Mouse (Mus musculus) megakaryocyte, adult 5-6 weeks (primary cell): ENCODE results near the gene Sned1. TPM values are rescaled to one million over a fixed set of nuclear protein-coding genes. Genes with fewer than 3 reads are reported as not detected.
A peak's percentile ranks its signal among the peaks of the same experiment; 100 is the strongest.

Experiments
- ATAC-seq: 2 replicates; pipeline ENCODE4 v1.8.0; 2016; ENCODE audit warnings: mild to moderate bottlenecking, inconsistent platforms; ENCODE audit not compliant: poor library complexity, severe bottlenecking
- total RNA-seq, 2 experiments: library from RNA; stranded (forward) in 1 of 2; stranded (reverse) in 1 of 2; fragments of 153-499, 151-499 nt in 1 of 2; fragments of 221-1000, 200-1000 nt in 1 of 2; gene quantifications; 2 replicates each; pipeline versions ENCODE4 v1.2.3 to v1.2.4; 2015 to 2017

Sned1 gene
- total RNA-seq, 2 experiments from 2014 or later: 0.49 to 1.3 TPM

DNA sequence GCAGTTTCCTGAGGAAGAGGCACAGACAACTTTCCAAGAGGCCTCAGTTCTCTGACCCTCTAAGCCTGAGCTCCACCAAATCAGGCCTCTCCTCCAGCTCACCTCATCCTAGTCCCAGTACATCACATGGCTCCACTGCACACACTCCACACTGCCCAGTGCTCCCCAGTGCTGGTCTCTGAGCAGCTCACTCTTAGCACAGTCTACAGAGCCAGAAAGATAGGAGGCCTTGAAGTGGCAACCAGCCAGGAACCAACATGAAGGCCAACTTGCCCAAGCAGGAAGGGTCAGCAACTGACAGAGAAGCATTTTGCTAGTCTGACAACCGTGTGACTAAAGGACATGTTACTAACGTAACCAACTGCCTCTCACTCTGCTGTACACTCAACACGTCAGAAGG lies 64.9 kb downstream of the Sned1 start:
- ATAC-seq: no peak

DNA sequence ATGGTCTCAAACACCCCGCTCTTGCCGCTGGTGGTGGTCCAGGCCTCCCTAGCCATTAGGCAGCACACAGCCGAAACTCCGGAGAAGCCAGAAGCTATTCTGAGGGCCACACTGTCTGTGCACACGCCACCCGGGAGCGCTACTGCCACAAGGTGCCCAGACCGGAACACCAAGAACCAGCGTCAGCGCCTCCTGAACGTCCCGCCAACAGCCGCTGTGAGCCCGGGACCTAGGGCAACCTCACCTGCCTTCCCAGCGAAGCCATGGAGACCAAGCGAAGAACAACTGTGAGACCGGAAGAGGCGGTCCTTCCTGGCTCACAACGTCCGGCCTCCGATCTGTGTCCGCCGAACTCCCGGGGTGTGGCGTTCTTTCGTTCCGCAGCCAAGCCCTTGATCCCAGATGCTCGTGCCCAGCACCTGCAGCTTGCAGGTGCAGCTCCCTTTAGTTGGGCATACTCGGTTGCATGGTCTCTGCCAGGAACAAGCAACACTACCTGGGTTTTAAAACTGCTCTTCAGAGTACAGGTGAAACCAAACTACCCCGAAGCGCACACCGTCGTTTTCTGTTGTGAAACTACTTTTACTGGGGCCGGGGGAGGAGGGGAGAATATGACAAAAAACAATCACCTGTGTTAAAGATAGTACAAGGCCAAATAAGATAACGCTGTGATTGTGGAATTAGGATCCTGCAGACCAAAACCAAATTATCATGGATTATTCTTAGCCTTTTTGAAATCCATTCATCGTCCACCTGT lies 70.1 kb downstream of the Sned1 start, which contains the start of gene Mterf4:
TSS of gene Mterf4 (minus strand) at position 335 of the 757 bp plus-strand sequence.
- ATAC-seq: peak; percentile 100

DNA sequence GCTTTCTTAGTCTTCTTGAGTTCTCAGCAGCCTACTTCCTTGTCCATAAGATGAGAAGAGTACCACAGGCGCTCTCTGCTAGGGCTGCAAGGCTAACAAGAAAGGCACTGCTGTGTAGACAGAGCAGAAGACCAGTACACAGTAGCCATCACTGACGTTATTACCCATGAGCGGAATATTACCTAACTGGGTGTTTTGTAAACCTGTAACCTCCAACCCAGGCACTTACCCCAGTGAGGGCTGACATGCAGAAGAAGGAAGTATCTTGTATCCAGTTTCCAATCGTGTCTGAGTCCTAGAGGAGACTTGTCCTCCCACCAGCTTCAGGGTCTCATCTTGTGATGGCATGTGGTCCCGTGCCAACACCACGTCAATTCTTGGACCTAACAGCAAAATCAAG lies 88.3 kb downstream of the Sned1 start:
- ATAC-seq: peak; percentile 95

DNA sequence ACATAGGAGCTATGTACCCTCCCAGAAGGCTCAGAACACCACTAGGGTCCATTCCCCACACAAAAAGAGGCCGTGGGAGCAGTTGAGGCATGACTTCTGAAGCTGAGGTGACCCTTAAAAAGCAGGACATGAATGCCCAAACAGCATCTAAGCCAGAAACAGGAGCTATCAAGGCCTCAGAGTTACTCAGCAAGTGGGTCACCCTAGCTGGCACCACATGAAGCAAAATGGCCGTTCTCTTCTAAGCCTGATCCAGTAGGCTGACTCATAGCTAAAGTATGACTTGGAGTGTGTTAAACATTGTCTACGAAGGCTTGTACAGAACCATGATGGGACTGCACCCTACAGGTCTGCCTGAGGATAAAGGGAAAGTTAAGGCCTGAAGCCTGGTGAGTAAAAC lies 90.8 kb downstream of the Sned1 start:
- no peak for ATAC-seq

DNA sequence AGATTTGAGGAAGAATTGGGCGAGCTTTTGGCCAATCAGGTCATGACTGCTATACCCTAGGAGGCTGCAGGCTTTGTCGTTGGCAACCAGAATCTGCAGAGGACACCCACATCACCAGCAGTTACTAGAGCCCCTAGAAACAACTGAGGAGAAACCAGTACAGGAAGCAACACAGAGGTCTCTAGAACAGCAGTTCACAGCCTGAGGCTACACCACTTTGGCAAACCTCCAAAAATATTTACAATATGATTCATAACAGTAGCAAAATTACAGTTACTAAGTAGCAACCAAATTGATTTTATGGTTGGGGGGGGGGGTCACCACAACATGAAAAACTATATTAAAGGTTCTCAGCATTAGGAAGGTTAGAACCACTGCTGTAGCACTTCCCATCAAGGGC lies 99.0 kb downstream of the Sned1 start:
- no peak for ATAC-seq

DNA sequence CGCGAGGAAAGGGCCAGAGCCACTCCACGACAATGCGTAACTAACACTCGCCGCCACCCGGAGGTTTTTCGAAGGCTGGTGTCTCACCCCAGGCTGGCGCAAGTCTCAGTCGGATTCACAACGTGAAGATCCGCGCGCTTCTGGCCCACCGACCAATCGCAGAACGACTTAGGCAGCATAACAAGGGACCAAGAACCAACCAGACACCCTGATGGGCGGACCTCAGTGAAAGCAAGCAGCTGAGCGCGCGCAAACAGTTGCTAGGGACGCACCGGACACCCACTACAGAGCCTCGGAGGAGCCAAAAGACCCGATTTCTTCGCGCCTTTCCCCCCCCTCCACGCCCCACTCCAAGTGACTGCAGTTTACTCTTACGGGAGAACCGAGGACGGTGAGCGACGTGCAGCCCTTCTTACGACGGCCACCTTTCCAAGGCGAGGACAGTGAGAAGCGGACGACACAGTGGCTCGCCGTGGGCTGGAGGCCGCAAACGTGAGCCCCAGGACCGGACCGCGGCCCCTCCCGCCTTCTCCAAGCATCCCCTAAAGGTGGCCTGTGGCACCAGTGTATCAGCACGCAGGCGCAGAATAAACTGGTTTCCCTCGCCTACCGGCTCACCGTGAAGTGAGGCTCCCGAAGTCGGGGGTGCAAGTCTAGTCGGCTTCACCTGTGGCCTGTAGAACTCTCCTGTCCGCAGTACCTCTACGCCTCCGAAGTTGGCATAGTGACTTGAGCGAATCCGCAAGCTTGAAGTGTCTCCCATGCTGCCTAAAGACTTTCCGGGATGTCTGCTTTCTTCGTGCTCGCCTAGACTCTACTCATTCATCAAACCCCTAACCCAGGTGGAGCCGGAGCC lies 107.2 kb downstream of the Sned1 start, which contains the start of the genes Ppp1r7 and Pask:
TSS of gene Ppp1r7 (plus strand) at position 207 of the 856 bp plus-strand sequence.
TSS of gene Pask (minus strand) at position 835 of the 856 bp plus-strand sequence.
- peak; percentile 87 for ATAC-seq

DNA sequence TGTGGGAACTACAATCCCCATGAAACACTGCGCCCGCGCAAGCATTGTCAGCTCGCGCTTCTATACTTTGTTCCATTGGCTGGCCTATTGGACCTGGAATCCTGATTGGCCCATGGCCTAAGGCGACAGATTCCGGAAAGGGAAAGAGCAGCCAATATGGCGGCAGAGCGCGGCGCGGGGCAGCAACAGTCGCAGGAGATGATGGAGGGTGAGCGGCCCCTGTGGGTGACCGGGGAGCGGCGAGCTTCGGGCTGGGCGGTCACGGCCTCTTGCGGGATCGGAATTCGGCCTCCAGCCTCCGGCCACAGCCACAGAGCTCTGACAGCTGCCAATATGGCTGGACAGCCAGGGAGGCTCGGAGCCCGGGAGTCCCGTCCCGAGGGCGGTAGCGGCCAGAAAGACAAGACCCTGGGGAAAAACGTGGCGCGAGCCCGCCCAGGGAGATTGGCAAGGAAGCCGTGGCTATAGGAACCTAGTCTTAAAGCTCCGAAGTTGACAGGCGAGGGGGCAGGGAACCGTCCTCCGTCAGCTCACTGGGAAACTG lies 107.9 kb downstream of the Sned1 start:
- ATAC-seq: peak; percentile 87

DNA sequence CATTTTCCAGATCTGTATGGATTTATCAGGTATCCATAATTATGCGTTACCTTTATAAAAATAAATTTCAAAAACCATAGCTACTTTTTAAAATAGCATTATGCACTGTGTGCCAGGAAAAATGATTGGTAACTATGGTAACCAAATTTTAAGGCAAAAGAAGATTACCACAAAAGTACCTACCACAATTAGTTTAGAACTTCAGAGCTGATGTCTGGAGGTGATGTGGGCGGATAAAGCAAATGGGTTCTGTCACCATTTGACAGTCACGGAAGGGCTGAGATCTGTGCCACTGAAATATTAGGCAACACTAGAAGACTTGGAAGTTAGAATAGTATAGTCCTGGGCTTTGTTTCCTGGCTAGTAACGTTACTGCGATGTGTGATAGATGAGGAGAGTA lies 111.5 kb downstream of the Sned1 start:
- no peak for ATAC-seq

DNA sequence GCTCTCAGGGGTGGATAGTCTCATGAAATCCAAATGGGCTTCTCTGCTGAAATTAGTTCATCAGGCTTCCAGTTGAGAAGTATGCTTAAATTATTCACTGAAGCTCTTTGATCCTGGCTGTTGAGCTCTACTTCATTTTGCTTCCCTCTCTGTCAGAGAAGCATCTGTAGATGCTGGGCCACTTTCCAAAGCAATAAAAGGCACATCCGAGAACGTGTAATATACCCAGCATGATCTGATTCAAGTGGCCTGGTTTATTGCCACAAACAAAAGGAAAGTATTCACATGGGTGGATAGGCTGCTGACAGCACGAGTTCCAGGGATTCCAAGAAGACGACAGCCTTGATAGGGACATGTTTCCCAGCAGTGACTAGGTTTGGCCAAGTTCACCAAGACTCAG lies 114.1 kb downstream of the Sned1 start:
- ATAC-seq: no peak

Other genes starting within 250 kb of the Sned1 start
- not detected in 2 replicates for gene Aqp12, start 229.5 kb upstream of the Sned1 start, total RNA-seq (2015)
- not detected in 2 replicates for gene Aqp12, start 229.5 kb upstream of the Sned1 start, total RNA-seq (2017)
- not detected in 2 replicates for gene Kif1a, start 133.9 kb upstream of the Sned1 start, total RNA-seq (2015)
- not detected in 2 replicates for gene Kif1a, start 133.9 kb upstream of the Sned1 start, total RNA-seq (2017)
- gene Agxt, start 100.6 kb upstream of the Sned1 start, total RNA-seq (2015): not detected in 2 replicates
- gene Agxt, start 100.6 kb upstream of the Sned1 start, total RNA-seq (2017): not detected in 2 replicates
- gene 2310007B03Rik, start 74.9 kb upstream of the Sned1 start, total RNA-seq (2015): not detected in 2 replicates
- gene 2310007B03Rik, start 74.9 kb upstream of the Sned1 start, total RNA-seq (2017): not detected in 2 replicates
- gene Crocc2, start 67.1 kb upstream of the Sned1 start, total RNA-seq (2015): not detected in 2 replicates
- gene Crocc2, start 67.1 kb upstream of the Sned1 start, total RNA-seq (2017): not detected in 2 replicates
- 4.6 and 11.3 TPM in 2 replicates for gene Mterf4, start 70.1 kb downstream of the Sned1 start, total RNA-seq (2015)
- 17.8 and 20.7 TPM in 2 replicates for gene Mterf4, start 70.1 kb downstream of the Sned1 start, total RNA-seq (2017)
- gene Ppp1r7, start 107.0 kb downstream of the Sned1 start, total RNA-seq (2015): 18.4 and 29.6 TPM in 2 replicates
- gene Ppp1r7, start 107.0 kb downstream of the Sned1 start, total RNA-seq (2017): 11.3 and 13.2 TPM in 2 replicates
- 3.6 and 4.1 TPM in 2 replicates for gene Pask, start 107.6 kb downstream of the Sned1 start, total RNA-seq (2015)
- gene Pask, start 107.6 kb downstream of the Sned1 start, total RNA-seq (2017): 4.3 and 9.9 TPM in 2 replicates
- gene Ano7, start 138.1 kb downstream of the Sned1 start, total RNA-seq (2015): not detected in 2 replicates
- gene Ano7, start 138.1 kb downstream of the Sned1 start, total RNA-seq (2017): 1.2 TPM in 1 of 2 replicates, not detected in the other
- gene Hdlbp, start 243.0 kb downstream of the Sned1 start, total RNA-seq (2015): 73.8 and 104 TPM in 2 replicates
- 76.5 and 80.6 TPM in 2 replicates for gene Hdlbp, start 243.0 kb downstream of the Sned1 start, total RNA-seq (2017)